In genomic region chr19:41911178-41912073, GRCm38 (mm10) we compare ENCODE assay signal across 7 mouse cellular contexts. TPM values are rescaled to one million over a fixed set of nuclear protein-coding genes. Genes with fewer than 3 reads are reported as not detected.
A peak's percentile ranks its signal among the peaks of the same experiment; 100 is the strongest.
DNase-seq lines count a peak whose midpoint lies in the region; ATAC-seq lines count a peak whose summit lies in the region.

Pgam1 (plus strand) TSS chr19:41911923.

- peaks cover 7% of the 10 kb centered on the region; the same call in 1 of the 2 replicates for H3K36me3 ChIP-seq in intestine, embryonic 16.5 days (ENCODE audit: control insufficient read depth, insufficient read depth, low read length)
- peaks cover 3% of the 10 kb centered on the region; the same call in 1 of the 2 replicates for H3K36me3 ChIP-seq in midbrain, embryonic 11.5 days (ENCODE audit: control insufficient read depth, insufficient read depth, low read length)

- peak within 1 kb of the TSS; percentile 98 for H3K9ac ChIP-seq in intestine, embryonic 16.5 days (ENCODE audit: low read depth, low read length)
- peak within 1 kb of the TSS; percentile 91 for H3K9ac ChIP-seq in midbrain, embryonic 11.5 days (ENCODE audit: low read length)

- H3K4me3 ChIP-seq in intestine, embryonic 16.5 days (ENCODE audit: low read length): peak within 1 kb of the TSS; percentile 99
- peak within 1 kb of the TSS; percentile 70 for H3K4me3 ChIP-seq in midbrain, embryonic 11.5 days (ENCODE audit: low read depth, low read length)

- intact Hi-C loops in left cerebral cortex, postnatal 36 days (cut with DNase I): no loop called here

- ATAC-seq in intestine, embryonic 16.5 days: peak; percentile 91
- ATAC-seq in midbrain, embryonic 11.5 days (ENCODE audit: low FRiP score): peak; percentile 95

- peaks cover 22% of the 10 kb centered on the region for H3K4me1 ChIP-seq in intestine, embryonic 16.5 days (ENCODE audit: control insufficient read depth, insufficient read depth, low read length)
- peaks cover 15% of the 10 kb centered on the region for H3K4me1 ChIP-seq in midbrain, embryonic 11.5 days (ENCODE audit: control insufficient read depth, insufficient read depth, low read length)

- 5% methylated on average over 54 of the region's 54 CpGs for WGBS in intestine, embryonic 16.5 days
- WGBS in midbrain, embryonic 11.5 days: 6% methylated on average over 54 of the region's 54 CpGs

- H3K9me3 ChIP-seq in intestine, embryonic 16.5 days (ENCODE audit: control insufficient read depth, low read length): no peaks in the 10 kb centered on the region
- H3K9me3 ChIP-seq in midbrain, embryonic 11.5 days (ENCODE audit: control insufficient read depth, low read length): no peaks in the 10 kb centered on the region

- no peaks in the 10 kb centered on the region for H3K27me3 ChIP-seq in intestine, embryonic 16.5 days (replicated peaks; ENCODE audit: control insufficient read depth, insufficient read depth, low read length)
- H3K27me3 ChIP-seq in midbrain, embryonic 11.5 days (ENCODE audit: control insufficient read depth, insufficient read depth, low read length): no peaks in the 10 kb centered on the region

- peak within 1 kb of the TSS; percentile 95 for H3K27ac ChIP-seq in intestine, embryonic 16.5 days (ENCODE audit: low read length)
- peak within 1 kb of the TSS; percentile 78 for H3K27ac ChIP-seq in midbrain, embryonic 11.5 days (ENCODE audit: low read depth, low read length)

- H3K4me2 ChIP-seq in intestine, embryonic 16.5 days (ENCODE audit: low read depth, low read length): peak within 1 kb of the TSS; percentile 68
- peak within 1 kb of the TSS; percentile 71 for H3K4me2 ChIP-seq in midbrain, embryonic 11.5 days

- DNase-seq in adrenal gland, adult 8-10 months: peak; percentile 96
- peak; percentile 99 for DNase-seq in embryo, embryonic 9.5 days (ENCODE audit: extremely low spot score)
- peak; percentile 97 for DNase-seq in gastrocnemius, postnatal 4 days (ENCODE audit: low spot score in 2 of 2)
- DNase-seq in left cerebral cortex, postnatal 36 days (ENCODE audit: low spot score in 2 of 2): peak; percentile 95 to 97
- peak; percentile 100 for DNase-seq in midbrain, embryonic 11.5 days (ENCODE audit: low spot score, missing footprints)
- DNase-seq in skeletal muscle tissue, adult 2 months (ENCODE audit: low read depth, low spot score): peak; percentile 100

RNA-seq across cellular contexts. Expression of gene Pgam1, which starts in this region (rescaled TPM):
- 100 to 1,000 TPM; 650 to 931 (median 818) TPM for total RNA-seq in adrenal gland, adult 8-10 months (2022)
- total RNA-seq in gastrocnemius, postnatal 4 days (2021): 10 to 100 TPM; 53.2 to 57.9 TPM
- polyA plus RNA-seq in intestine, embryonic 16.5 days (2015; fragmentation: Nextera tagmentation; extraction: Ambion mirVana): 1,020 and 1,026 TPM in 2 replicates
- 100 to 1,000 TPM; 530 to 626 TPM for total RNA-seq in left cerebral cortex, postnatal 36 days (2021)
- polyA plus RNA-seq in midbrain, embryonic 11.5 days (2014; fragmentation: Nextera tagmentation; extraction: Ambion mirVana): 730 and 785 TPM in 2 replicates

Comparison
In these comparisons a context has a peak if more than half of its experiments do, and no peak if none do; other contexts are left out.
1. Peak in every context shown above with its lines: DNase-seq, ATAC-seq, H3K4me3 ChIP-seq and H3K27ac ChIP-seq.
2. RNA of gene Pgam1 (total RNA-seq): 650 to 931 TPM in adrenal gland, adult 8-10 months and 530 to 626 TPM in left cerebral cortex, postnatal 36 days; 53.2 to 57.9 TPM in gastrocnemius, postnatal 4 days; every median in the first group is over 4 times any median in the second.